Mouse (Mus musculus) embryonic facial prominence, embryonic 15.5 days (tissue): ENCODE data around the gene Bpifa1. TPM values are rescaled to one million over a fixed set of nuclear protein-coding genes. Genes with fewer than 3 reads are reported as not detected.
"Not testable (repeated sequence)": the region's sequence is repeated elsewhere in the genome, so short reads cannot be mapped to it uniquely, and the experiment has no call there.

Experiments
- ATAC-seq: fragments of 200-750 bp; cut with Nextera tagmentation; 2 replicates; pipeline ENCODE4 v1.8.0; 2017; ENCODE audit warnings: low read depth, moderate TSS enrichment; ENCODE audit not compliant: insufficient number of reproducible peaks, low FRiP score, low TSS enrichment
- H3K27ac ChIP-seq: fragments of 300-500 bp; sonication (generic); replicated peaks from 2 replicates; pipeline ENCODE4 v1.5.1; 2015; ENCODE audit warnings: mild to moderate bottlenecking, inconsistent platforms
- H3K27me3 ChIP-seq: fragments of 300-500 bp; sonication (generic); 2 replicates; pipeline ENCODE4 v1.6.1; 2015; ENCODE audit warnings: inconsistent platforms
- H3K36me3 ChIP-seq: fragments of 300-500 bp; sonication (generic); 2 replicates; pipeline ENCODE4 v1.6.1; 2015; ENCODE audit warnings: mild to moderate bottlenecking, inconsistent platforms
- H3K4me1 ChIP-seq: fragments of 300-500 bp; sonication (generic); 2 replicates; pipeline ENCODE4 v1.6.1; 2015; ENCODE audit warnings: inconsistent platforms
- H3K4me2 ChIP-seq: fragments of 300-500 bp; sonication (generic); replicated peaks from 2 replicates; pipeline ENCODE4 v1.6.1; 2015; ENCODE audit warnings: mild to moderate bottlenecking, inconsistent platforms
- H3K4me3 ChIP-seq: fragments of 300-500 bp; sonication (generic); replicated peaks from 2 replicates; pipeline ENCODE4 v1.5.1; 2015; ENCODE audit warnings: mild to moderate bottlenecking, inconsistent platforms
- H3K9ac ChIP-seq: fragments of 300-500 bp; sonication (generic); 2 replicates; pipeline ENCODE4 v1.6.1; 2015; ENCODE audit warnings: inconsistent platforms
- H3K9me3 ChIP-seq: fragments of 300-500 bp; sonication (generic); replicated peaks from 2 replicates; pipeline ENCODE4 v1.6.1; 2016; ENCODE audit warnings: inconsistent platforms
- WGBS: fragments of 180-500 bp; shearing (Covaris S2); methylation state at CpG from one replicate; pipeline ENCODE4 v1.1.7; 2015; 5-methylcytosine and 5-hydroxymethylcytosine counted together
- polyA plus RNA-seq: library from polyadenylated mRNA; unstranded; fragments of >200 nt; fragmentation: Nextera tagmentation; extraction: Ambion mirVana; gene quantifications from 2 replicates; pipeline ENCODE4 v1.2.1, GENCODE M21; 2015

Gene Bpifa1
- polyA plus RNA-seq, 1 experiment from 2014 or later, result 581 TPM

DNA sequence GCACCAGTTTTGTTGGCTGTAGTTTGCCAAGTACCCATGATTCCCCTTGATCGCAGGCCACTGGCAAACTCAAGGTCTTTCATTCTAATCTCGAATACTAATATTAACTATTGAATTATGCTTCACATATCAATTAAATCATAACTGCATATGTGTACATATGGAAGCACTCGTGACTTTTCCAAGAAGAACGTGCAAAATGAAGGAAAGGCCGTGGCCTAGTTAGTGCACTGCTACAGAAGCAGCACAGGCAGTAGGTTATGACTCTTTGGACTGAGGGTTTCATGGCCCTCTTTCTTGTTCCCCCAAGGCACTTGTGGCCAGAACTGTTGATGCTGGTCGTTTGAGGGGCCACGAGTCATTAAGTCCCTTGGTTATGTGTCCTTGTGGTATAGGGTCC, 39.2 kb downstream of the Bpifa1 start:
- not testable (repeated sequence) for H3K4me2 ChIP-seq, ATAC-seq, H3K27me3 ChIP-seq, H3K4me3 ChIP-seq, H3K36me3 ChIP-seq, H3K27ac ChIP-seq, H3K9me3 ChIP-seq, H3K4me1 ChIP-seq, H3K9ac ChIP-seq
- 83% methylated on average over 7 of the region's 7 CpGs for WGBS

DNA sequence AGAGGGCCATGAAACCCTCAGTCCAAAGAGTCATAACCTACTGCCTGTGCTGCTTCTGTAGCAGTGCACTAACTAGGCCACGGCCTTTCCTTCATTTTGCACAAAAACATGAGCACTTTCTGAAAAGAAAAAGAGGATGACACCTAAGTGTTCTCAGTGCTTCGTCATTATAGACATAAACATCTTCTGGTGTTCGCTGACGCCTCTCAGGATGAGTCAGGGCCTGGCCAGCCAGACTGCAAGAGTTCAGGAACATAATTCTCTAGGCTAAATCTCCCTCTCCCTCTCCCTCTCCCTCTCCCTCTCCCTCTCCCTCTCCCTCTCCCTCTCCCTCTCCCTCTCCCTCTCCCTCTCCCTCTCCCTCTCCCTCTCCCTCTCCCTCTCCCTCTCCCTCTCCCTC, 40.4 kb downstream of the Bpifa1 start:
- H3K4me1 ChIP-seq, H3K4me3 ChIP-seq, ATAC-seq, H3K27me3 ChIP-seq, H3K9ac ChIP-seq, H3K4me2 ChIP-seq, H3K9me3 ChIP-seq, H3K36me3 ChIP-seq, H3K27ac ChIP-seq: not testable (repeated sequence)
- WGBS, result 69% methylated on average over 4 of the region's 4 CpGs

DNA sequence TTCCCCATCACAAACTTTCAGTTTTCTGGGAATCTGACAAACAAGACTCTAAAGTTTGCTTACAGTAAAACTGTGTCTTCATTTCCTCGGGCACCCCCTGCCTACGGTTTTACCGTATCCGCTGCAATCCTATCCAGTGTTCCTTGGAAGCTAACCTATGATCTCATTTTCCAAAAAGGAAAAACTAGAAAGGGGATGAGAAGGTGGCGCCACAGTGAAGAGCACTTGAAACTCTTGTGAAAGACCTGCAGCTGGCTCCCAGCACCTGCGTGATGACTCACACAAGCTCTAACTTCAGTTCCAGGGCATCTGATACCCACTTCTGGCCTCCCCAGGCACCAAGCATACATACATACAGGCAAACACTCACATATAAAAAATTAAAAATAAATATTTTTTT, 42.6 kb downstream of the Bpifa1 start:
- Histone ChIP-seq H3K27ac (peak overlapping the region; percentile 11; the same call in 1 of the 2 replicates), H3K27me3 (no peaks in the 10 kb centered on the region), H3K36me3 (no peaks in the 10 kb centered on the region), H3K9ac (no peak overlapping the region), H3K9me3 (no peaks in the 10 kb centered on the region), H3K4me2 (no peak overlapping the region), H3K4me3 (no peak overlapping the region), H3K4me1 (no peaks in the 10 kb centered on the region)
- WGBS, result 73% methylated on average over 6 of the region's 6 CpGs
- no peak for ATAC-seq

DNA sequence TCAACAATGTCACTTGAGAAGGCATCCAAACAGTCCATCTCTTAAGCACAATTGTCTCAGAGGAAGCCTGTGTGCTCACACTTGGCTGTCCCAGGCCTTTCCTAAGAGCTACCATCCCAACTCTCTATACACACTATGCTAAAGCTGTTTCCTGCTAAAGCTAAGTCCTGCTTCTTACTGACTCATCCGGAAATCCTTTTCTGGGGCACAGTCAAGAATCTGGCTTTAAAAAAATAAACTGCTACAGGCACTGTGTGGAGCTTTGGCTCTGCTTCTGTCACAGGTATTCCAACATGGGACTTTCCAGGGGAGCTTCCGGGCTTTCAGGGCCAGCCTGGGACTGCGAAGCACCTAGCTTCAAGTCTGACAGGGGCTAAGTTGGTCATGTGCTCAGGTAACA, 43.1 kb downstream of the Bpifa1 start:
- Histone ChIP-seq H3K4me2 (no peak overlapping the region), H3K27ac (no peak overlapping the region; the same call in 1 of the 2 replicates), H3K4me3 (no peak overlapping the region), H3K36me3 (no peaks in the 10 kb centered on the region), H3K9ac (no peak overlapping the region), H3K27me3 (no peaks in the 10 kb centered on the region), H3K4me1 (no peaks in the 10 kb centered on the region), H3K9me3 (no peaks in the 10 kb centered on the region)
- WGBS, result 70% methylated on average over 3 of the region's 3 CpGs
- ATAC-seq, result no peak

DNA sequence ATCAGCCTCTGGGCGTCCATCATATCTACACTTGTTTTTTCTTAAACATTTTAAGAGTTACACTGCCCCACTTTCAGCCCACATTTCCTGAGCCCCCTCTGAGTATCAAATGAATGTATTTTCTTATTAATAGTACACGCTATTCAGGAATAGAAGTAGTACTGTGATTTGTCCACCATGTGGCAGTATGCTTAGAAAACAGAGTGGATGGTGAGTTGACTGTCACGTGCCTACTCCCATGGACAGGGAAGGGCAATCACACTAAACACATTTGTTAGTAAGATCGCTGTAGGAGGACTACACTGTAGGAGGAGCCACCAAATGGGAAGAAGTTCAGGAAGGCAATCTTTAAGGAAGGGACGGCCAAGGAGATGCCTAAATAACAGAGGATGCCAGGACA, 44.8 kb downstream of the Bpifa1 start:
- no peak overlapping the region for H3K4me2 ChIP-seq
- no peaks in the 10 kb centered on the region for H3K36me3 ChIP-seq
- H3K4me3 ChIP-seq, result no peak overlapping the region
- no peaks in the 10 kb centered on the region for H3K9me3 ChIP-seq
- no peak overlapping the region for H3K27ac ChIP-seq
- H3K27me3 ChIP-seq, result no peaks in the 10 kb centered on the region
- 44% methylated on average over 5 of the region's 5 CpGs for WGBS
- no peaks in the 10 kb centered on the region for H3K4me1 ChIP-seq
- H3K9ac ChIP-seq, result no peak overlapping the region
- ATAC-seq, result no peak

DNA sequence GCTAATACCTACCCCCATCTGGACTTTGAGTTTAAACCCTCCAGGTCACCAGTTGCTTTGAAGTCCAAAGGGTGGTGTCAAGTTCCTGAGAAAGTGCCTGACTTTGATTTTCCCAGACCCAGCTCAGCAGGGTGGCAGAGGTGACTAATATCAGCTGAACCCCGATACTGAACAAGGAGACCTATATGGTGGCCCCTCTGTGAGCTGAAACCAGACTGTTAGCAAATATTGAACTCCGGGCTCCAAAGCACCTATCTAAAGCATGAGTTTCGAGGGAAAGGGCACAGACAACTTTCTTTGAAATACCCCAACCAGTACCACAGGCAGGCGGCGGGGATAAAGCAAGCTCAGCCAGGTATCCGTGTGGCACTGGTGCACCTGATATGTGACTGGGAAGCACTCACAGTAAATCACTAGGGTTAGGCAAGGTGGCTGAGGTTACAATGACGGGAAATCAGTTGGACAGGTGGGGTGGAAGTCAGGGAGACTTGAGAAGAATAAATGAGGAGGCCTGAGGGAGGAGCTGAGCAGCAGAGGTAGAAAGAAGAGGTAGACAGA, 47.3 kb downstream of the Bpifa1 start:
- ATAC-seq, result no peak
- WGBS, result 74% methylated on average over 7 of the region's 7 CpGs
- no peak overlapping the region for H3K27ac ChIP-seq
- no peaks in the 10 kb centered on the region for H3K27me3 ChIP-seq
- H3K4me1 ChIP-seq, result no peaks in the 10 kb centered on the region
- no peak overlapping the region for H3K9ac ChIP-seq
- H3K9me3 ChIP-seq, result no peaks in the 10 kb centered on the region
- no peak overlapping the region for H3K4me3 ChIP-seq
- no peaks in the 10 kb centered on the region for H3K36me3 ChIP-seq
- H3K4me2 ChIP-seq, result no peak overlapping the region

DNA sequence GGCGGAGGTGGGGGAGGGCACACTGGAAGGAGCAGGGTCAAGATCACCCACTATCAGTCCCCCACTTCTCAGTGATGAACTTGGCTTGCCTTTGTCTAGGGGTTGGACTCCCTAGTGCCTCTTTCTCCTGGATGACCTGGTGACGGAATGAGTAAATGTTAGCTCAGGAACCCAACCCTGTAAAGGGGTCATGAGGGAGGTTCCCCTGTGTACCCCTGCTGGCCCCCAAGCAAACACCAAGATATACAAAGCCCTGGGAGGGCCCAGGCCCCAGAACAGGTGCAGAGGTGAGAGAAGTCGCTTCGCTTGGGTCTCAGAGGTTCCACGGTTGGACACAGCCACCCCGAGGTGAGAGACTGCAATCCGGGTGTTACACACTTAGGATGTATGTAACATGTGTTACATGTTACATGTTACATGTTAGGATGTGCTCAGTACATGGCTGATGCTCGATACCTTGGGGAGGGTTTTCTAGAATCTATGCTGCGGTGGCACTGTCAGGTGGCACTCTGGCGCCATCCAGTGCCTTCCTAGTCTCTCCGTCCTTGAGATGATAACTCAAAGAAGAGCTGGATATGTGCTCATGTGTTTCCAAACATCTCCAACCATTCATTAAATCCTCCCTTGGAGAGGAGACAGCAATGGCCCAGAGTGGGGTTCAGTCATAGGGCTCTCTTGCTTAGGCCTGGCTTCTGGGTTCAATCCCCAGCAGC, 48.0 kb downstream of the Bpifa1 start, which contains the start of gene Bpifb1:
TSS of gene Bpifb1 (plus strand) at position 273 of the 713 bp plus-strand sequence.
- 82% methylated on average over 11 of the region's 11 CpGs for WGBS
- Histone ChIP-seq H3K27ac (no peak within 1 kb of the TSS), H3K4me1 (no peaks in the 10 kb centered on the region), H3K36me3 (no peaks in the 10 kb centered on the region), H3K27me3 (no peaks in the 10 kb centered on the region), H3K4me3 (no peak within 1 kb of the TSS), H3K9me3 (no peaks in the 10 kb centered on the region), H3K9ac (no peak within 1 kb of the TSS), H3K4me2 (no peak within 1 kb of the TSS)
- no peak for ATAC-seq

DNA sequence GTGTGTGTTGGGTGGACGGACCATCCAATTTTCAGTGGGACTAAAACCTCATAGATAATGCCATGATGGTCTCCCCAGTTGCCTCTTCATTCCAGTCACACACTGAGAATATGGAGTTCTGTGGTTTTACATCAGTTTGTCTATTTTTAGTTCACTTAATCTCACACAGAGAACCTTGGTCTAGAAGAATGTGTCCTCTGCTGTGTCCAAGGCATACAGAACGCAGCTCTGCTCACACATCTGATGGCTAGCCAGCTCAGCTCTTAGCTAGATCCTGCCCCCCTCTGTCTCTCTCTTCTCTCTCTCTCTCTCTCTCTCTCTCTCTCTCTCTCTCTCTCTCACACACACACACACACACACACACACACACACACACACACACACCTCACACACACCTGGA, 49.5 kb downstream of the Bpifa1 start:
- H3K4me1 ChIP-seq, result no peaks in the 10 kb centered on the region
- H3K4me2 ChIP-seq, result no peak overlapping the region
- H3K4me3 ChIP-seq, result no peak overlapping the region
- H3K36me3 ChIP-seq, result no peaks in the 10 kb centered on the region
- no peak overlapping the region for H3K9ac ChIP-seq
- H3K9me3 ChIP-seq, result no peaks in the 10 kb centered on the region
- H3K27ac ChIP-seq, result no peak overlapping the region
- WGBS, result 71% methylated on average over 2 of the region's 2 CpGs
- H3K27me3 ChIP-seq, result no peaks in the 10 kb centered on the region
- ATAC-seq, result no peak

DNA sequence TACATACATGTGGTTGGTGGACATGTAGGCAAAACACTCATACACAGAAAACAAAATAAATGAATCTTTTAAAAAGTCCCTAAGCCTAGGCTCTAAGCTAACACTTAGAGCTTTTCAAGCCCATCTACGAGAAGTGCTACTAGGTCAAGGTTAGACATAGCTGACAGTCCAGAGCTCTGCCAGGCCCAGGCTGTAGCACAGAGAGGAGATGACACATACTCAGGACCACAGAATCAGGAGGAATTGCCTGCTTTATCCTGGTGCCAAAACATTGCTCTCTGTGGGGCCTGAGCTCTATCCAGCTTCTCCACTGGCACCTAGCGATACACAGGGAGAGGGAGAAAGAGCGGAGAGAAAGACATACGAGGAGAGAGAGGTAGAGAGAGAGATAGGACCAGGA, 50.4 kb downstream of the Bpifa1 start:
- Histone ChIP-seq H3K4me3 (no peak overlapping the region), H3K27ac (no peak overlapping the region), H3K4me2 (no peak overlapping the region), H3K9ac (no peak overlapping the region), H3K27me3 (no peaks in the 10 kb centered on the region), H3K36me3 (no peaks in the 10 kb centered on the region), H3K4me1 (no peaks in the 10 kb centered on the region), H3K9me3 (no peaks in the 10 kb centered on the region)
- WGBS, result 93% methylated on average over 4 of the region's 4 CpGs
- no peak for ATAC-seq

DNA sequence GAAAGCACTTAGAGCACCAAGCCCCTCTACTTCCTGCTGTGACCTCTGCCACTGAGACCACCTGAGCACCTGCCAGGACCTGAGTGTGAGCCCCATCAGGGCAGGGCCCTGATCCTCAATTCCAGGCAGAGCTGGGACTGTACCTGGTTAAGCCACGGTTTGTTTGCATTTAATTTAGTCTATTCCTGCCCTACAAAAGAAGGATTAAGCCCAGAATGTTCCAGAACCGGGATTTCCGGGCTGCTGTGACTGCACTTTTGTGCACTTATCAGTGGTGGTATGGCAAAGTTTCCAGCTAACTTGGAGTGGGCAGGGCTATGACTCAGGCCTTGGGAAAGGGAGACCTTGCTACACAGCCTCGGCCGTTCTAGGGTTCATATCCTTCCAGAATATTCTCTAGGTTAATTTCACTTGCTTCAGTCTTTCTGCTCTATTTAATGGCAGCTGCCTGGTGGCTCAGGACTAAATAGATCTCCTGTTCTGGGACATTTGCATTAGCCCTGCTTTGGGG, 51.4 kb downstream of the Bpifa1 start:
- ATAC-seq, result no peak
- WGBS, result 67% methylated on average over 5 of the region's 5 CpGs
- H3K4me2 ChIP-seq, result no peak overlapping the region

DNA sequence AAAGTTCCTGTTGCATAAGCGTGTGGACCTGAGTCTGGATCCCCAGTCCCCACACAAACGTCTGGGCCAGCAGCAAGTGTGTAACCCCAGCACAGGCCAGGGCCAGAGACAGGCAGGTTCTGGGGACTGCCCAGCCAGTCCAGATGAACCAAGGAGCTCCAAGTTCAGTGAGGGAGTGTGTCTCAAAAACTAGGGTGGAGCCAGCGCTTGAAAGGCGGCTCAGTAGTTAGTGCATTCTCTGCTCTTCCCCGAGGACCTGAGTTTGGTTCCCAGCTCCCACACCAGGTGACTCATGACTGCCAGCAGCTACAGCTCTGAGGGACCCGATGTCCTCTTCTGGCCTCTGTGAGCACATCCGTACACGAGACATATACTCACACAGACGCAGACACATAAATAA, 54.4 kb downstream of the Bpifa1 start:
- no peaks in the 10 kb centered on the region for H3K9me3 ChIP-seq
- H3K4me1 ChIP-seq, result no peaks in the 10 kb centered on the region
- no peak for ATAC-seq
- no peak overlapping the region for H3K4me3 ChIP-seq
- no peak overlapping the region for H3K4me2 ChIP-seq
- WGBS, result 83% methylated on average over 9 of the region's 9 CpGs
- H3K36me3 ChIP-seq, result no peaks in the 10 kb centered on the region
- H3K27ac ChIP-seq, result no peak overlapping the region
- no peaks in the 10 kb centered on the region for H3K27me3 ChIP-seq
- no peak overlapping the region for H3K9ac ChIP-seq

More for the DNA sequence above, 51.4 kb downstream of the Bpifa1 start:
- no peak overlapping the region for H3K27ac ChIP-seq
- no peaks in the 10 kb centered on the region for H3K27me3 ChIP-seq
- no peaks in the 10 kb centered on the region for H3K9me3 ChIP-seq
- no peak overlapping the region for H3K4me3 ChIP-seq
- no peaks in the 10 kb centered on the region for H3K36me3 ChIP-seq
- H3K4me1 ChIP-seq, result no peaks in the 10 kb centered on the region
- no peak overlapping the region for H3K9ac ChIP-seq
